25 mouse cellular contexts compared by ENCODE assay signal in the genomic region with DNA sequence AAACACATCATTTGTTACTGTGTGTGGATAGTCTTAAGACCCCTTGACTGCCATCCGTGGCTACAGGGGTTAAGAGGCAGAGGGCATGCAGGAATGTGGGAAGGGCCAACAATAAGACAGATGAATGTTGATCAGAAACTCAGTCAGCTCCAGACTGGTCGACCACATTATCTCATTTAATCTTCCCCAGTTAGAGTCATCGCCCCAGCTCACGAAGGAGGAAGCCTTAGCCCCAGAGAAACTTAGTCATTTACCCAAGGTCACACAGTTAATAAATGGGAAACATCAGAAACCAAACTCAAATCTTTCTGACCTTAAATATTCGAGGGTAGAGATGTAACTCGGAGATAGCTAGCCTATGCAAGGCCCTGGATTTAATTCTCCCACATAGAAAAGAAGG. TPM values are rescaled to one million over a fixed set of nuclear protein-coding genes. Genes with fewer than 3 reads are reported as not detected.
DNase-seq lines count a peak whose midpoint lies in the region; ATAC-seq lines count a peak whose summit lies in the region.
"Had no signal": no experiment of that assay in that cellular context is flagged by ENCODE, and none has a peak within 500 bp of the region (broad histone marks: within the 10 kb centered on the region; RNA-seq: fewer than 3 reads in every experiment).

No protein-coding gene starts in this region.

- no peaks in the 10 kb centered on the region for H3K9me3 ChIP-seq in embryonic facial prominence, embryonic 13.5 days
- H3K9me3 ChIP-seq in megakaryocyte, embryonic 14.5 days = no peaks in the 10 kb centered on the region
- H3K9me3 ChIP-seq: forebrain, embryonic 12.5 days; hindbrain, embryonic 12.5 days; limb, embryonic 12.5 days; liver, embryonic 12.5 days; midbrain, embryonic 10.5 days; neural tube, embryonic 15.5 days had no signal

- WGBS in embryonic facial prominence, embryonic 13.5 days = 32% methylated on average over 6 of the region's 6 CpGs

- H3K27me3 ChIP-seq in embryonic facial prominence, embryonic 13.5 days = no peaks in the 10 kb centered on the region
- H3K27me3 ChIP-seq in megakaryocyte, embryonic 14.5 days (replicated peaks) = no peaks in the 10 kb centered on the region
- H3K27me3 ChIP-seq: forebrain, embryonic 12.5 days; hindbrain, embryonic 12.5 days; liver, embryonic 12.5 days; neural tube, embryonic 15.5 days had no signal

- peak overlapping the region; percentile 3; the same call in 1 of the 2 replicates for H3K4me2 ChIP-seq in embryonic facial prominence, embryonic 13.5 days
- H3K4me2 ChIP-seq: forebrain, embryonic 12.5 days; hindbrain, embryonic 12.5 days; limb, embryonic 12.5 days; liver, embryonic 12.5 days; neural tube, embryonic 15.5 days had no signal

- no peak for ATAC-seq in embryonic facial prominence, embryonic 13.5 days (ENCODE audit: insufficient number of reproducible peaks, insufficient read depth, low FRiP score, low TSS enrichment, low read depth)
- ATAC-seq: liver, embryonic 12.5 days had no signal

- H3K9ac ChIP-seq in embryonic facial prominence, embryonic 13.5 days = no peak overlapping the region
- H3K9ac ChIP-seq: forebrain, embryonic 12.5 days; hindbrain, embryonic 12.5 days; limb, embryonic 12.5 days; liver, embryonic 12.5 days; neural tube, embryonic 15.5 days had no signal

- peak overlapping the region; percentile 40; the same call in 1 of the 2 replicates for H3K27ac ChIP-seq in embryonic facial prominence, embryonic 13.5 days
- H3K27ac ChIP-seq: forebrain, embryonic 12.5 days; heart, adult 2 months; hindbrain, embryonic 12.5 days; kidney, postnatal 0 days; limb, embryonic 12.5 days; liver, embryonic 12.5 days; midbrain, embryonic 10.5 days; neural tube, embryonic 15.5 days; stomach, postnatal 0 days had no signal

- no peak overlapping the region for H3K4me3 ChIP-seq in embryonic facial prominence, embryonic 13.5 days
- H3K4me3 ChIP-seq in megakaryocyte, embryonic 14.5 days (replicated peaks) = peak overlapping the region; percentile 59
- H3K4me3 ChIP-seq: forebrain, embryonic 12.5 days; heart, adult 2 months; hindbrain, embryonic 12.5 days; limb, embryonic 12.5 days; liver, embryonic 12.5 days; midbrain, embryonic 10.5 days; neural tube, embryonic 15.5 days had no signal

- peak; percentile 17 for DNase-seq in adrenal gland, postnatal 14 days
- DNase-seq in adrenal gland, adult 8-10 months = no peak
- peak; percentile 20 for DNase-seq in CD4-positive, CD25-positive, alpha-beta regulatory T cell, adult 2 months (ENCODE audit: low read depth, low spot score)
- no peak for DNase-seq in spleen, adult 18-20 months
- no peak for DNase-seq in frontal cortex, postnatal 25 days (ENCODE audit: low spot score in 2 of 2)
- DNase-seq in lung, postnatal 36 days = no peak
- DNase-seq: cerebellum, adult 2 months; cerebellum, postnatal 25 days; embryo, embryonic 11 days; gastrocnemius, postnatal 14 days; heart, adult 2 months; kidney, adult 2 months; lung, adult 18-20 months; lung, postnatal 10 days; thymus, postnatal 4 days had no signal

- peaks cover 46% of the 10 kb centered on the region for H3K4me1 ChIP-seq in embryonic facial prominence, embryonic 13.5 days
- peaks cover 51% of the 10 kb centered on the region for H3K4me1 ChIP-seq in megakaryocyte, embryonic 14.5 days
- H3K4me1 ChIP-seq: forebrain, embryonic 12.5 days; liver, embryonic 12.5 days had no signal

- peaks cover 20% of the 10 kb centered on the region for H3K36me3 ChIP-seq in embryonic facial prominence, embryonic 13.5 days
- peaks cover 1% of the 10 kb centered on the region for H3K36me3 ChIP-seq in megakaryocyte, embryonic 14.5 days (replicated peaks; ENCODE audit: low read length)
- H3K36me3 ChIP-seq: forebrain, embryonic 12.5 days; hindbrain, embryonic 12.5 days; limb, embryonic 12.5 days; liver, embryonic 12.5 days; midbrain, embryonic 10.5 days; neural tube, embryonic 15.5 days had no signal

RNA-seq across cellular contexts. Expression of a gene that starts 58.4 kb away (rescaled TPM):
- total RNA-seq in adrenal gland, postnatal 14 days (2021) = 20.7 and 22.3 TPM in 2 replicates
- 10 to 100 TPM; 20.1 to 39.1 (median 31.3) TPM for total RNA-seq in adrenal gland, adult 8-10 months (2022)
- polyA plus RNA-seq in embryonic facial prominence, embryonic 13.5 days (2015; fragmentation: Nextera tagmentation; extraction: Ambion mirVana) = 24.5 and 25.4 TPM in 2 replicates
- polyA plus RNA-seq in megakaryocyte, embryonic 14.5 days (2012; ENCODE audit: insufficient read depth, low replicate concordance) = 11.1 and 11.4 TPM in 2 replicates

Comparison
In these comparisons a context has a peak if more than half of its experiments do, and no peak if none do; other contexts are left out.
1. DNase-seq: peak in adrenal gland, postnatal 14 days (single experiment) and CD4-positive, CD25-positive, alpha-beta regulatory T cell, adult 2 months (single experiment); none in adrenal gland, adult 8-10 months (single experiment), spleen, adult 18-20 months (0 of 2), frontal cortex, postnatal 25 days (0 of 2) and lung, postnatal 36 days (single experiment).